11 mouse cellular contexts compared by ENCODE assay signal in the genomic region with DNA sequence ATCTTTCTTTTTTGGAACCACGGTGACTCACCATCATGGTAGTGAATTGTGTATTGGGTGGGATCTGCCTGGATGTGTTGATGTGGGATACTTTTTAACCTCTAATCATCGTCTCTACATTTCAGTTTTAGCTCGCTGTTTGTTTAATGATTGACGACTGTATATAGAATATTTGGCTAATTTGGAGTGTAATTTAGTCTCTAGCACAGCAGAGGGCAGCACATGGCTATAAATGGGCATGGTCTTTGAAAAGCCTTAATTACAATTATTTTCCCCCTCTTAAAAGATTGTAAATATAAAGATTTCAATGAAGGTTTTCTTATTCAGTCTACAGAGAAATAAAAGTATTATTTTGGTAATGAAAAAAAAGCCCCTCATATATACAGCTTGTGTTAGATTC. TPM values are rescaled to one million over a fixed set of nuclear protein-coding genes. Genes with fewer than 3 reads are reported as not detected.
A peak's percentile ranks its signal among the peaks of the same experiment; 100 is the strongest.
DNase-seq lines count a peak whose midpoint lies in the region; ATAC-seq and TF ChIP-seq lines count a peak whose summit lies in the region.
"Had no signal": no experiment of that assay in that cellular context is flagged by ENCODE, and none has a peak within 500 bp of the region (broad histone marks: within the 10 kb centered on the region; RNA-seq: fewer than 3 reads in every experiment).

No protein-coding gene starts in this region.

- ATAC-seq in cerebellum, adult (ENCODE audit: insufficient number of reproducible peaks, low FRiP score, low TSS enrichment): no peak
- no peak for ATAC-seq in intestine, postnatal 0 days
- ATAC-seq in intestine, embryonic 15.5 days: no peak
- ATAC-seq in hindbrain, embryonic 16.5 days: no peak

- no peak for TF ChIP-seq POLR2A in cerebellum, adult 2 months (IDR thresholded peaks at IDR 0.05; ENCODE audit: borderline replicate concordance, insufficient read depth, low read length)

- no peaks in the 10 kb centered on the region for H3K9me3 ChIP-seq in intestine, postnatal 0 days (ENCODE audit: control insufficient read depth)
- H3K9me3 ChIP-seq in intestine, embryonic 15.5 days: no peaks in the 10 kb centered on the region
- no peaks in the 10 kb centered on the region for H3K9me3 ChIP-seq in hindbrain, embryonic 16.5 days (ENCODE audit: control insufficient read depth, low read length)
- H3K9me3 ChIP-seq: hindbrain, embryonic 12.5 days had no signal

- H3K9ac ChIP-seq in intestine, postnatal 0 days (ENCODE audit: low read depth, low read length): no peak overlapping the region
- H3K9ac ChIP-seq in intestine, embryonic 15.5 days: no peak overlapping the region
- no peak overlapping the region for H3K9ac ChIP-seq in hindbrain, embryonic 16.5 days (ENCODE audit: low read depth, low read length)
- H3K9ac ChIP-seq: hindbrain, embryonic 12.5 days had no signal

- peaks cover 8% of the 10 kb centered on the region for H3K4me1 ChIP-seq in cerebellum, adult 2 months (ENCODE audit: control insufficient read depth, insufficient read depth, low read length)
- 0 out of 2 replicates have a peak, but pooled peaks cover 3% of the 10 kb centered on the region for H3K4me1 ChIP-seq in intestine, postnatal 0 days (replicated peaks; ENCODE audit: control insufficient read depth, insufficient read depth, low read length)
- 0 out of 2 replicates have a peak, but pooled peaks cover 5% of the 10 kb centered on the region for H3K4me1 ChIP-seq in intestine, embryonic 15.5 days (replicated peaks)
- H3K4me1 ChIP-seq in hindbrain, embryonic 16.5 days (ENCODE audit: control insufficient read depth, insufficient read depth, low read depth, low read length): no peaks in the 10 kb centered on the region

- H3K4me2 ChIP-seq in intestine, postnatal 0 days (replicated peaks; ENCODE audit: low read depth): no peak overlapping the region
- H3K4me2 ChIP-seq in intestine, embryonic 15.5 days (replicated peaks): no peak overlapping the region
- no peak overlapping the region for H3K4me2 ChIP-seq in hindbrain, embryonic 16.5 days (ENCODE audit: low read length)
- H3K4me2 ChIP-seq: hindbrain, embryonic 12.5 days had no signal

- 47% methylated on average over 4 of the region's 4 CpGs for WGBS in cerebellum, adult 2 months
- WGBS in intestine, postnatal 0 days: 35% methylated on average over 4 of the region's 4 CpGs
- 45% methylated on average over 4 of the region's 4 CpGs for WGBS in intestine, embryonic 15.5 days
- WGBS in hindbrain, embryonic 16.5 days: 53% methylated on average over 4 of the region's 4 CpGs

- no peaks in the 10 kb centered on the region for H3K36me3 ChIP-seq in intestine, postnatal 0 days (ENCODE audit: control insufficient read depth, insufficient read depth)
- no peaks in the 10 kb centered on the region for H3K36me3 ChIP-seq in intestine, embryonic 15.5 days
- no peaks in the 10 kb centered on the region for H3K36me3 ChIP-seq in hindbrain, embryonic 16.5 days (ENCODE audit: control insufficient read depth, insufficient read depth, low read length)
- H3K36me3 ChIP-seq: hindbrain, embryonic 12.5 days had no signal

- H3K4me3 ChIP-seq in cerebellum, adult 2 months (replicated peaks; ENCODE audit: insufficient read depth, low read depth, low read length): no peak overlapping the region
- no peak overlapping the region for H3K4me3 ChIP-seq in intestine, postnatal 0 days (ENCODE audit: low read depth, low read length)
- H3K4me3 ChIP-seq in intestine, embryonic 15.5 days (replicated peaks): no peak overlapping the region
- no peak overlapping the region for H3K4me3 ChIP-seq in hindbrain, embryonic 16.5 days (ENCODE audit: low read length)
- H3K4me3 ChIP-seq: hindbrain, embryonic 12.5 days had no signal

- H3K27ac ChIP-seq in cerebellum, adult 2 months (ENCODE audit: insufficient read depth, low read length): no peak overlapping the region
- no peak overlapping the region for H3K27ac ChIP-seq in intestine, postnatal 0 days (ENCODE audit: low read depth, low read length)
- no peak overlapping the region for H3K27ac ChIP-seq in intestine, embryonic 15.5 days
- H3K27ac ChIP-seq in hindbrain, embryonic 16.5 days (ENCODE audit: low read depth, low read length): no peak overlapping the region
- H3K27ac ChIP-seq: hindbrain, embryonic 12.5 days had no signal

- peak; percentile 48 for TF ChIP-seq CTCF in cerebellum, adult 2 months (IDR thresholded peaks at IDR 0.05; ENCODE audit: borderline replicate concordance, insufficient read depth, low read depth, low read length)
- TF ChIP-seq CTCF in intestine, postnatal 0 days (IDR thresholded peaks at IDR 0.05; ENCODE audit: low read depth): peak; percentile 66

- DNase-seq in cerebellum, adult 2 months: no peak
- peak; percentile 29 for DNase-seq in thymus, postnatal 14 days
- DNase-seq in thymus, postnatal 25 days: no peak
- DNase-seq in frontal cortex, postnatal 36 days (ENCODE audit: low spot score in 2 of 2): no peak
- DNase-seq: adrenal gland, postnatal 25 days; embryo, embryonic 11 days had no signal

- no peaks in the 10 kb centered on the region for H3K27me3 ChIP-seq in cerebellum, adult 2 months (ENCODE audit: control insufficient read depth, insufficient read depth, low read length)
- no peaks in the 10 kb centered on the region for H3K27me3 ChIP-seq in intestine, postnatal 0 days (replicated peaks; ENCODE audit: control insufficient read depth, insufficient read depth, low read length)
- no peaks in the 10 kb centered on the region for H3K27me3 ChIP-seq in intestine, embryonic 15.5 days (replicated peaks)
- H3K27me3 ChIP-seq in hindbrain, embryonic 16.5 days (replicated peaks; ENCODE audit: control insufficient read depth, insufficient read depth, low read length): no peaks in the 10 kb centered on the region
- H3K27me3 ChIP-seq: hindbrain, embryonic 12.5 days had no signal

RNA-seq across cellular contexts. Expression of a gene that starts 24.3 kb away (rescaled TPM):
- polyA plus RNA-seq in cerebellum, adult 2 months (2012; rRNA removed): 0.06 TPM in 1 of 2 replicates, not detected in the other
- 0.51 and 0.57 TPM in 2 replicates for polyA plus RNA-seq in intestine, postnatal 0 days (2015; fragmentation: Nextera tagmentation; extraction: Ambion mirVana)
- polyA plus RNA-seq in intestine, embryonic 15.5 days (2015; fragmentation: Nextera tagmentation; extraction: Ambion mirVana): 0.97 and 1.00 TPM in 2 replicates
- polyA plus RNA-seq in hindbrain, embryonic 16.5 days (2015; fragmentation: Nextera tagmentation; extraction: Ambion mirVana): 0.91 and 1.0 TPM in 2 replicates
